Mouse (Mus musculus) forebrain, postnatal 0 days (tissue): ENCODE measurements around the gene Uqcrc1. TPM values are rescaled to one million over a fixed set of nuclear protein-coding genes. Genes with fewer than 3 reads are reported as not detected.

Experiments
- ATAC-seq: fragments of 200-750 bp; cut with Nextera tagmentation; 2 replicates; pipeline ENCODE4 v1.8.0; 2017; ENCODE audit warnings: mild to moderate bottlenecking, moderate library complexity
- DNase-seq: peaks from one replicate; pipeline ENCODE4 v3.0.0-alpha.2; 2015
- H3K27ac ChIP-seq: fragments of 300-500 bp; sonication (generic); 2 replicates; pipeline ENCODE4 v1.5.1; 2014; ENCODE audit warnings: low read depth, mild to moderate bottlenecking, antibody characterized with exemption, low read length, moderate library complexity, mixed read lengths
- H3K27me3 ChIP-seq: fragments of 300-500 bp; sonication (generic); 2 replicates; pipeline ENCODE4 v1.6.1; 2014; ENCODE audit warnings: mild to moderate bottlenecking, low read length, mixed read lengths; ENCODE audit not compliant: insufficient read depth
- H3K36me3 ChIP-seq: fragments of 300-500 bp; sonication (generic); 2 replicates; pipeline ENCODE4 v1.6.1; 2014; ENCODE audit warnings: mild to moderate bottlenecking, moderate library complexity; ENCODE audit not compliant: insufficient read depth
- H3K4me1 ChIP-seq: fragments of 300-500 bp; sonication (generic); 2 replicates; pipeline ENCODE4 v1.6.1; 2014; ENCODE audit warnings: antibody characterized with exemption; ENCODE audit not compliant: insufficient read depth
- H3K4me2 ChIP-seq: fragments of 300-500 bp; sonication (generic); 2 replicates; pipeline ENCODE4 v1.6.1; 2014; ENCODE audit warnings: low read depth, mild to moderate bottlenecking, moderate library complexity
- H3K4me3 ChIP-seq: fragments of 300-500 bp; sonication (generic); 2 replicates; pipeline ENCODE4 v1.5.1; 2014; ENCODE audit warnings: low read depth, low read length, mixed read lengths
- H3K9ac ChIP-seq: fragments of 300-500 bp; sonication (generic); 2 replicates; pipeline ENCODE4 v1.6.1; 2014; ENCODE audit warnings: mild to moderate bottlenecking
- H3K9me3 ChIP-seq: fragments of 300-500 bp; sonication (generic); 2 replicates; pipeline ENCODE4 v1.6.1; 2016; ENCODE audit warnings: low read length
- CTCF ChIP-seq: sonication (generic); IDR thresholded peaks from 2 replicates; pipeline ENCODE4 v1.5.1; 2016; ENCODE audit warnings: antibody characterized with exemption, control low read depth, low read depth
- WGBS: fragments of 180-500 bp; shearing (Covaris S2); extraction: QIAGEN DNeasy Blood & Tissue Kit; methylation state at CpG from one replicate; pipeline ENCODE4 v1.1.7; 2014; 5-methylcytosine and 5-hydroxymethylcytosine counted together
- polyA plus RNA-seq: library from polyadenylated mRNA; unstranded; fragments of >200 nt; fragmentation: Nextera tagmentation; extraction: Ambion mirVana; gene quantifications from 2 replicates; pipeline ENCODE4 v1.2.1, GENCODE M21; 2015
- total RNA-seq: library from RNA; depleted of rRNA; stranded (reverse); fragments of >200 nt; gene quantifications from 2 replicates; pipeline ENCODE4 v1.2.3, GENCODE M21; 2014

Gene Uqcrc1
- total and polyA plus RNA-seq, 2 experiments from 2014 or later = 327 to 482 TPM

DNA sequence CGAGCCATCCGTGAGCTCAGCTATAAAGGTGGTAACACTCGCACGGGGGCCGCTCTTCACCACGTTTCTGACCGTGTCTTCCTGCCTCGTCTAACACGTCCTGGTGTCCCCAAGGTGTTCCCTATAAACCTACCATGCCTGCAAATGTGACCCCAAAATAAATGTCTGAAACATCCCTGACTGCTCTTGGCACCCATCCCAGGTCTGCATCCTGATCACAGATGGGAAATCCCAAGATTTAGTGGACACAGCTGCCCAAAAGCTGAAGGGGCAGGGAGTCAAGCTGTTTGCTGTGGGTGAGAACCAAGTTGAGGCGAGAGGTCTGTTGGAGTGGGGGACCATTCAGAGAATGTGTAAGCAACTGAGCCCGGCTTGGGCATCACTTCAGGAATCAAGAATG, 18.8 kb downstream of the Uqcrc1 start:
- Histone ChIP-seq H3K36me3 (peaks cover 4% of the 10 kb centered on the region), H3K27me3 (no peaks in the 10 kb centered on the region), H3K27ac (no peak overlapping the region), H3K9me3 (no peaks in the 10 kb centered on the region), H3K4me2 (no peak overlapping the region), H3K4me3 (no peak overlapping the region), H3K4me1 (no peaks in the 10 kb centered on the region), H3K9ac (no peak overlapping the region)
- TF ChIP-seq CTCF = no peak
- ATAC-seq (no peak), DNase-seq (no peak)
- 86% methylated on average over 11 of the region's 11 CpGs for WGBS

DNA sequence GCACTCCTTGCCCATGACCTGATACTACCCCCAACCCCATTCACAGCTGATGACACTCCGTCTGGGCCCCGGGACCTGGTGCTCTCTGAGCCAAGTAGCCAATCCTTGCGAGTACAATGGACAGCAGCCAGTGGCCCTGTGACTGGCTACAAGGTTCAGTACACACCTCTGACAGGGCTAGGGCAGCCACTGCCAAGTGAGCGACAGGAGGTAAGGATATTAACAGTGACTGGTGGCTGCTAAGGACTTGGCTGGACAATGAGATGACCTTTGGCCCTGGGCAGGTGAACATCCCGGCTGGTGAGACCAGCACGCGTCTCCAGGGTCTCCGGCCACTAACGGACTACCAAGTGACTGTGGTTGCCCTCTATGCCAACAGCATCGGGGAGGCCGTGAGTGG, 19.4 kb downstream of the Uqcrc1 start:
- TF ChIP-seq CTCF = no peak
- no peaks in the 10 kb centered on the region for H3K9me3 ChIP-seq
- H3K4me2 ChIP-seq = no peak overlapping the region
- ATAC-seq (no peak), DNase-seq (no peak)
- H3K4me1 ChIP-seq = no peaks in the 10 kb centered on the region
- H3K27me3 ChIP-seq = no peaks in the 10 kb centered on the region
- WGBS = 94% methylated on average over 11 of the region's 11 CpGs
- no peak overlapping the region for H3K9ac ChIP-seq
- H3K27ac ChIP-seq = no peak overlapping the region
- H3K4me3 ChIP-seq = no peak overlapping the region
- H3K36me3 ChIP-seq = no peaks in the 10 kb centered on the region

DNA sequence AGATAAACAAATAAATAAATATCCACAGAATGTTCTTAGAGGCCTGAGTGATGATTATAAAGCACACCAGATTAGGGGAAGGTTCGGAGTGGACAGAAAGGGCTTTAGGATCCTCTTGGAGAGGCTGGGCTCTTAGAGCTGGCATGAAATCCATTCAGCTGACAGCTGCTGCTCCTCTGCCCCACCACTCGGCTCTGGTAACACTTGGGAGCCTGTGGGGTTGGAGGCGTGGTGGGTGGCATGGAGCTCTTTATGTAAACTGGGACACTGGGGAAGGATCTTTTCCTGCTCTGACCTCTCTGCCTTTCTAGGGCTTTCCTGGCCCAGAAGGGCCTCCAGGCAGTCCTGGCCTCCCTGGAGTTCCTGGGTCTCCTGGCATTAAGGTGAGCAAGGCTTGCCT, 27.1 kb downstream of the Uqcrc1 start:
- H3K9ac ChIP-seq = no peak overlapping the region
- H3K4me3 ChIP-seq = no peak overlapping the region
- DNase-seq = no peak
- no peaks in the 10 kb centered on the region for H3K27me3 ChIP-seq
- H3K4me1 ChIP-seq = no peaks in the 10 kb centered on the region
- H3K4me2 ChIP-seq = no peak overlapping the region
- no peak for ATAC-seq
- 79% methylated on average over 3 of the region's 3 CpGs for WGBS
- H3K36me3 ChIP-seq = no peaks in the 10 kb centered on the region
- H3K27ac ChIP-seq = no peak overlapping the region
- no peaks in the 10 kb centered on the region for H3K9me3 ChIP-seq
- no peak for TF ChIP-seq CTCF

- H3K9ac ChIP-seq = no peak overlapping the region
- no peaks in the 10 kb centered on the region for H3K36me3 ChIP-seq
- WGBS = 85% methylated on average over 6 of the region's 6 CpGs
- TF ChIP-seq CTCF = no peak
- no peaks in the 10 kb centered on the region for H3K9me3 ChIP-seq
- H3K27ac ChIP-seq = no peak overlapping the region
- DNase-seq (no peak), ATAC-seq (no peak)
- H3K27me3 ChIP-seq = no peaks in the 10 kb centered on the region
- H3K4me3 ChIP-seq = no peak overlapping the region
- no peak overlapping the region for H3K4me2 ChIP-seq
- no peaks in the 10 kb centered on the region for H3K4me1 ChIP-seq
Observed at GRCm38 (mm10) chr9:108964338-108964737, 27.9 kb downstream of the Uqcrc1 start.

- Histone ChIP-seq H3K27me3 (no peaks in the 10 kb centered on the region), H3K4me2 (no peak overlapping the region), H3K36me3 (no peaks in the 10 kb centered on the region), H3K9ac (no peak overlapping the region), H3K27ac (no peak overlapping the region), H3K4me1 (no peaks in the 10 kb centered on the region), H3K4me3 (no peak overlapping the region), H3K9me3 (no peaks in the 10 kb centered on the region)
- 83% methylated on average over 8 of the region's 8 CpGs for WGBS
- DNase-seq = no peak
- TF ChIP-seq CTCF = no peak
- ATAC-seq = no peak
Observed at GRCm38 (mm10) chr9:108970623-108971022, 34.2 kb downstream of the Uqcrc1 start.

DNA sequence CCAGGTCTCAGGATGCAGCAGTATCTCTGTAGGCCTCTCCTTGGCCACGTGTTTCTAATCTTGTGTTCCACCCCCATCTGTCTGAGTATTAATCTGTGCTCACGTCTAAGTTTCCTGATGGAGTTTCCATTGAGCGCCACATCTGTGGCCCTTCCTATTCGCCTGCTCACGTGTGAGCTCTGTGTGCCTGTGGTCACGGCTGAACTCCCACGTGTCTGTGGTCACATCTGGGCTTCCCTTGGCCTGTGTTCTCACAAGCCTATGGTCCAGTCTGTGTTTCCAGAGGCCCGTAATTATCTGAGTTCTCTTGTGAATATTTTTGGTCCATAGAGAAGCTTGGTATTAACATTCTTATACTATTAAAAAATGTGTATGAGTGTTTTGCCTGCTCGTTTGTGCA, 40.0 kb downstream of the Uqcrc1 start:
- TF ChIP-seq CTCF = no peak
- Histone ChIP-seq H3K4me3 (no peak overlapping the region), H3K4me1 (no peaks in the 10 kb centered on the region), H3K4me2 (no peak overlapping the region), H3K9ac (no peak overlapping the region), H3K27ac (no peak overlapping the region), H3K36me3 (no peaks in the 10 kb centered on the region), H3K9me3 (no peaks in the 10 kb centered on the region), H3K27me3 (no peaks in the 10 kb centered on the region)
- no peak for ATAC-seq
- DNase-seq = no peak
- WGBS = 86% methylated on average over 9 of the region's 9 CpGs

GRCm38 (mm10) chr9:108977966-108978365, 41.5 kb downstream of the Uqcrc1 start:
- DNase-seq = no peak
- WGBS = 91% methylated on average over 7 of the region's 7 CpGs
- no peak for TF ChIP-seq CTCF
- H3K36me3 ChIP-seq = no peaks in the 10 kb centered on the region
- no peak for ATAC-seq
- no peak overlapping the region for H3K4me2 ChIP-seq
- H3K9ac ChIP-seq = no peak overlapping the region
- H3K4me1 ChIP-seq = no peaks in the 10 kb centered on the region
- H3K4me3 ChIP-seq = no peak overlapping the region
- H3K9me3 ChIP-seq = no peaks in the 10 kb centered on the region
- H3K27ac ChIP-seq = no peak overlapping the region
- no peaks in the 10 kb centered on the region for H3K27me3 ChIP-seq

- no peak for TF ChIP-seq CTCF
- no peaks in the 10 kb centered on the region for H3K9me3 ChIP-seq
- H3K9ac ChIP-seq = no peak overlapping the region
- H3K27ac ChIP-seq = no peak overlapping the region
- no peak for ATAC-seq
- no peak for DNase-seq
- no peaks in the 10 kb centered on the region for H3K27me3 ChIP-seq
- no peaks in the 10 kb centered on the region for H3K36me3 ChIP-seq
- no peak overlapping the region for H3K4me2 ChIP-seq
- no peaks in the 10 kb centered on the region for H3K4me1 ChIP-seq
- no peak overlapping the region for H3K4me3 ChIP-seq
- 87% methylated on average over 8 of the region's 8 CpGs for WGBS
Observed at GRCm38 (mm10) chr9:108982498-108982897, 46.1 kb downstream of the Uqcrc1 start.
